Mouse (Mus musculus): Measurements from ENCODE around the gene BC017158. TPM values are rescaled to one million over a fixed set of nuclear protein-coding genes. Genes with fewer than 3 reads are reported as not detected.

The BC017158 gene
- polyA plus RNA-seq, 1 experiment from 2014 or later = 16.7 TPM

GRCm38 (mm10) chr7:128317011-128317410, 19.0 kb upstream of the BC017158 start:
- no peak overlapping the region for H3K4me2 ChIP-seq (replicated peaks; ENCODE audit: low read depth, low read length)
- no peaks in the 10 kb centered on the region for H3K9me3 ChIP-seq (ENCODE audit: low read length)
- WGBS = 70% methylated on average over 4 of the region's 4 CpGs
- no peak overlapping the region for H3K4me3 ChIP-seq (ENCODE audit: low read depth, low read length)
- H3K36me3 ChIP-seq (ENCODE audit: insufficient read depth, low read length) = no peaks in the 10 kb centered on the region
- H3K9ac ChIP-seq (replicated peaks; ENCODE audit: low read depth) = no peak overlapping the region
- no peak for DNase-seq (ENCODE audit: low spot score)
- no peaks in the 10 kb centered on the region for H3K27me3 ChIP-seq (replicated peaks; ENCODE audit: insufficient read depth, low read length)
- H3K4me1 ChIP-seq (ENCODE audit: insufficient read depth, low read depth, low read length) = peaks cover 18% of the 10 kb centered on the region; the same call in 1 of the 2 replicates
- no peak for TF ChIP-seq CTCF (IDR thresholded peaks at IDR 0.05)
- TF ChIP-seq EP300 (IDR thresholded peaks at IDR 0.05) = no peak
- no peak overlapping the region for H3K27ac ChIP-seq (ENCODE audit: low read length)
- no peak for ATAC-seq

DNA sequence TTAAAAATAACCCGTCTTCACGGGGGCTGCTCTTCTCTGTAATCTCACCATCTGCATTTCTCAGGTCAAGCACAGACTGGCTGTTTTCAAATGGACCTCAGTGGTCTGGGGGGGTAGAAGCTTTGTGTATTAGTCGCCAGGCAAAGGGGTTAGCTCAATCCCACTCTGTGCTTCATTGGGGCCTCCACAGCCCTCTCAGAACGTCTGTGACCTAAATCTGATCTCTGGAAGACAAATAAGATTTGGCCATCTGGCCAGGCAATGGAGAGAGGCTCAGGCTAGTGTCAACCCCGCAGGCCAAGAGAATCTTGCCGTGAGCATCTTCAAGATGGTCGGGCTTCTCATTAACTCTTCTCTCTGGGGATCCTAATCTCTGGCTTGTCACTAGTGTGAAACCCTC, 16.5 kb upstream of the BC017158 start:
- DNase-seq (ENCODE audit: low spot score) = peak; percentile 19
- Histone ChIP-seq H3K9ac (replicated peaks; ENCODE audit: low read depth) (no peak overlapping the region), H3K36me3 (ENCODE audit: insufficient read depth, low read length) (no peaks in the 10 kb centered on the region), H3K27me3 (replicated peaks; ENCODE audit: insufficient read depth, low read length) (no peaks in the 10 kb centered on the region), H3K4me2 (replicated peaks; ENCODE audit: low read depth, low read length) (no peak overlapping the region), H3K27ac (ENCODE audit: low read length) (peak overlapping the region; percentile 43; the same call in 1 of the 2 replicates), H3K4me3 (ENCODE audit: low read depth, low read length) (no peak overlapping the region), H3K4me1 (ENCODE audit: insufficient read depth, low read depth, low read length) (peaks cover 5% of the 10 kb centered on the region; the same call in 1 of the 2 replicates), H3K9me3 (ENCODE audit: low read length) (no peaks in the 10 kb centered on the region)
- no peak for TF ChIP-seq CTCF (IDR thresholded peaks at IDR 0.05)
- no peak for TF ChIP-seq EP300 (IDR thresholded peaks at IDR 0.05)
- WGBS = 57% methylated on average over 7 of the region's 7 CpGs
- no peak for ATAC-seq

- WGBS = 75% methylated on average over 2 of the region's 2 CpGs
- Histone ChIP-seq H3K4me2 (replicated peaks; ENCODE audit: low read depth, low read length) (no peak overlapping the region), H3K27me3 (replicated peaks; ENCODE audit: insufficient read depth, low read length) (no peaks in the 10 kb centered on the region), H3K9me3 (ENCODE audit: low read length) (no peaks in the 10 kb centered on the region), H3K4me3 (ENCODE audit: low read depth, low read length) (no peak overlapping the region), H3K27ac (ENCODE audit: low read length) (no peak overlapping the region), H3K4me1 (ENCODE audit: insufficient read depth, low read depth, low read length) (peaks cover 5% of the 10 kb centered on the region; the same call in 1 of the 2 replicates), H3K9ac (replicated peaks; ENCODE audit: low read depth) (no peak overlapping the region), H3K36me3 (ENCODE audit: insufficient read depth, low read length) (no peaks in the 10 kb centered on the region)
- ATAC-seq (no peak), DNase-seq (ENCODE audit: low spot score) (no peak)
- TF ChIP-seq CTCF (IDR thresholded peaks at IDR 0.05) (peak; percentile 50), EP300 (IDR thresholded peaks at IDR 0.05) (no peak)
These were observed 15.6 kb upstream of the BC017158 start for GRCm38 (mm10) chr7:128313601-128314000.

DNA sequence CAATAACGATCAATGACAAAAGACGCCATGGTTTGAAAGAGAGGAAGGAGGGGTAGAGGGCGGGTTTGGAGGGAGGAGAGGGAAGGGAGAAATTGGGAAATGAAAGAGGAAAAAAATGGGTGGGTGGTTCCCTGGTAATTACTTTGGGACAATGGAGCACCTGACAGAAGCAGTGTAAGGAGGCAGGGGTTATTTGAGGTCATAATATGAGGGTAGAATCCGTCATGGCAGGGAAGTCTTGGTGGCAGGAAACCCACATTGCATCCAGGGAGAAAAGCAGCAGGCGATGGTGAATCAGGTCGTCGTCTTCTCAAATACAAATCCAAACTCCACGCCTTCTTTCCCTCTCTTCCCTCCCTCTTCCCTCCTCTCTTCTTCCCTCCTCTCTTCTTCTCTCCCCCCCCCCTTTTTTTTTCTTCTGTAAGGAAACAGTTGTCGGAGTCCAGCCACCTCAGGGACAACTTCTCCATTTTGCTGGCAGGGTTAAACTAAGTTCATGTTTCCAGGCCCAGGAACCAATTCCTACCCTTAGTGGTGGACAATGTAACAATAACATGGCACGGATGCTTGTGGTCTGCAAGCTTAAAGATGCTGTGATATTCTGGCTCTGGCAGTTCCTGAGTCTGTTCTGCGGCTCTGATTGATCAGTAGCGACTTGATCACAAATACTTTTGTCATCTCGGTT, 14.5 kb upstream of the BC017158 start:
- H3K9ac ChIP-seq (replicated peaks; ENCODE audit: low read depth) = no peak overlapping the region
- WGBS = 82% methylated on average over 13 of the region's 13 CpGs
- DNase-seq (ENCODE audit: low spot score) = no peak
- no peaks in the 10 kb centered on the region for H3K36me3 ChIP-seq (ENCODE audit: insufficient read depth, low read length)
- no peak for TF ChIP-seq EP300 (IDR thresholded peaks at IDR 0.05)
- TF ChIP-seq CTCF (IDR thresholded peaks at IDR 0.05) = no peak
- no peak for ATAC-seq
- peaks cover 8% of the 10 kb centered on the region; the same call in 1 of the 2 replicates for H3K4me1 ChIP-seq (ENCODE audit: insufficient read depth, low read depth, low read length)
- no peak overlapping the region for H3K27ac ChIP-seq (ENCODE audit: low read length)
- H3K4me2 ChIP-seq (replicated peaks; ENCODE audit: low read depth, low read length) = no peak overlapping the region
- no peaks in the 10 kb centered on the region for H3K9me3 ChIP-seq (ENCODE audit: low read length)
- H3K4me3 ChIP-seq (ENCODE audit: low read depth, low read length) = no peak overlapping the region
- no peaks in the 10 kb centered on the region for H3K27me3 ChIP-seq (replicated peaks; ENCODE audit: insufficient read depth, low read length)

GRCm38 (mm10) chr7:128311811-128312210, 13.8 kb upstream of the BC017158 start:
- H3K9me3 ChIP-seq (ENCODE audit: low read length) = no peaks in the 10 kb centered on the region
- no peak overlapping the region for H3K9ac ChIP-seq (replicated peaks; ENCODE audit: low read depth)
- no peak overlapping the region for H3K4me2 ChIP-seq (replicated peaks; ENCODE audit: low read depth, low read length)
- no peak overlapping the region for H3K4me3 ChIP-seq (ENCODE audit: low read depth, low read length)
- ATAC-seq (no peak), DNase-seq (ENCODE audit: low spot score) (no peak)
- H3K27me3 ChIP-seq (replicated peaks; ENCODE audit: insufficient read depth, low read length) = no peaks in the 10 kb centered on the region
- TF ChIP-seq EP300 (IDR thresholded peaks at IDR 0.05) (no peak), CTCF (IDR thresholded peaks at IDR 0.05) (no peak)
- no peak overlapping the region for H3K27ac ChIP-seq (ENCODE audit: low read length)
- no peaks in the 10 kb centered on the region for H3K36me3 ChIP-seq (ENCODE audit: insufficient read depth, low read length)
- WGBS = 62% methylated on average over 8 of the region's 8 CpGs
- H3K4me1 ChIP-seq (ENCODE audit: insufficient read depth, low read depth, low read length) = peaks cover 8% of the 10 kb centered on the region; the same call in 1 of the 2 replicates

DNA sequence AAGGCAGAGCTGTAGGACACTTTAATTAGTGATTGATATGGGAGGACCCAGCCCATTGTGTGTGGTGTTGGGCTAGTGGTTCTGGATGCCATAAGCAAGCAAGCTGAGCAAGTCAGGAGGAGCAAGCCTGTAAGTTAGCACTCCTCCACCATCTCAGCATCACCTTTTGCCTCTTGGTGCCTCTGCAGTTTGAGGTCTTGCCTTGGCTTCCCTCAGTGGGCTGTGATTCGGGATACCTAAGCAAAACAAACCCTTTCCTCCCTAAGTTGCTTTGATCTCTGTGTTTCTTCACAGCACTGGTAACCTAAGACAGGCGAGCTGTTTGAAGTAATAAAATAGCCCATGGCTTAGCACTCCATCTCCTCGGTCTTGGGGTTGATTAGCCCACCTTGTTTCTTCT, 13.3 kb upstream of the BC017158 start:
- no peaks in the 10 kb centered on the region for H3K9me3 ChIP-seq (ENCODE audit: low read length)
- no peak overlapping the region for H3K4me3 ChIP-seq (ENCODE audit: low read depth, low read length)
- DNase-seq (ENCODE audit: low spot score) (no peak), ATAC-seq (no peak)
- H3K4me2 ChIP-seq (replicated peaks; ENCODE audit: low read depth, low read length) = no peak overlapping the region
- H3K4me1 ChIP-seq (ENCODE audit: insufficient read depth, low read depth, low read length) = peaks cover 8% of the 10 kb centered on the region; the same call in 1 of the 2 replicates
- H3K27ac ChIP-seq (ENCODE audit: low read length) = no peak overlapping the region
- no peaks in the 10 kb centered on the region for H3K27me3 ChIP-seq (replicated peaks; ENCODE audit: insufficient read depth, low read length)
- H3K9ac ChIP-seq (replicated peaks; ENCODE audit: low read depth) = no peak overlapping the region
- no peak for TF ChIP-seq EP300 (IDR thresholded peaks at IDR 0.05)
- no peak for TF ChIP-seq CTCF (IDR thresholded peaks at IDR 0.05)
- WGBS = 62% methylated on average over 3 of the region's 3 CpGs
- H3K36me3 ChIP-seq (ENCODE audit: insufficient read depth, low read length) = no peaks in the 10 kb centered on the region

Measured in lung, postnatal 0 days (tissue).